Mouse (Mus musculus) ES-Bruce4 (cell line): Measurements from ENCODE around the gene Lamc2.

Experiments used
- CTCF ChIP-seq: IDR thresholded peaks from one replicate; pipeline ENCODE4 v1.8.1; 2011; ENCODE audit warnings: low read depth, low read length
- POLR2A ChIP-seq: IDR thresholded peaks from one replicate; pipeline ENCODE4 v1.8.1; 2011; ENCODE audit warnings: low read length; ENCODE audit not compliant: insufficient read depth

GRCm38 (mm10) chr1:153097017-153097675 is 89.1 kb downstream of the Lamc2 start:
- TF ChIP-seq CTCF (no peak), POLR2A (no peak)
